Mouse (Mus musculus) stomach, embryonic 15.5 days (tissue): ENCODE measurements at regions not wholly inside any gene's neighbourhood (a gene's known extent, or its start where the extent isn't known, plus 50 kb on each side); places are given as distances from the start of the nearest gene placed in this dataset.

Experiments used
- ATAC-seq: fragments of 200-750 bp; cut with Nextera tagmentation; 2 replicates; pipeline ENCODE4 v1.8.0; 2017; ENCODE audit warnings: low read depth, moderate number of reproducible peaks, moderate TSS enrichment; ENCODE audit not compliant: insufficient read depth, low FRiP score
- H3K27ac ChIP-seq: fragments of 300-500 bp; sonication (generic); 2 replicates; pipeline ENCODE4 v1.5.1; 2015; ENCODE audit warnings: mild to moderate bottlenecking, inconsistent platforms
- H3K27me3 ChIP-seq: fragments of 300-500 bp; sonication (generic); replicated peaks from 2 replicates; pipeline ENCODE4 v1.6.1; 2015; ENCODE audit warnings: inconsistent platforms
- H3K36me3 ChIP-seq: fragments of 300-500 bp; sonication (generic); 2 replicates; pipeline ENCODE4 v1.6.1; 2015; ENCODE audit warnings: inconsistent platforms
- H3K4me1 ChIP-seq: fragments of 300-500 bp; sonication (generic); 2 replicates; pipeline ENCODE4 v1.6.1; 2015; ENCODE audit warnings: inconsistent platforms
- H3K4me2 ChIP-seq: fragments of 300-500 bp; sonication (generic); 2 replicates; pipeline ENCODE4 v1.6.1; 2015; ENCODE audit warnings: mild to moderate bottlenecking, inconsistent platforms
- H3K4me3 ChIP-seq: fragments of 300-500 bp; sonication (generic); replicated peaks from 2 replicates; pipeline ENCODE4 v1.5.1; 2015; ENCODE audit warnings: inconsistent platforms
- H3K9ac ChIP-seq: fragments of 300-500 bp; sonication (generic); 2 replicates; pipeline ENCODE4 v1.6.1; 2015; ENCODE audit warnings: inconsistent platforms
- H3K9me3 ChIP-seq: fragments of 300-500 bp; sonication (generic); 2 replicates; pipeline ENCODE4 v1.6.1; 2016; ENCODE audit warnings: inconsistent platforms
- WGBS: fragments of 180-500 bp; shearing (Covaris S2); methylation state at CpG from one replicate; pipeline ENCODE4 v1.1.7; 2015; 5-methylcytosine and 5-hydroxymethylcytosine counted together

DNA sequence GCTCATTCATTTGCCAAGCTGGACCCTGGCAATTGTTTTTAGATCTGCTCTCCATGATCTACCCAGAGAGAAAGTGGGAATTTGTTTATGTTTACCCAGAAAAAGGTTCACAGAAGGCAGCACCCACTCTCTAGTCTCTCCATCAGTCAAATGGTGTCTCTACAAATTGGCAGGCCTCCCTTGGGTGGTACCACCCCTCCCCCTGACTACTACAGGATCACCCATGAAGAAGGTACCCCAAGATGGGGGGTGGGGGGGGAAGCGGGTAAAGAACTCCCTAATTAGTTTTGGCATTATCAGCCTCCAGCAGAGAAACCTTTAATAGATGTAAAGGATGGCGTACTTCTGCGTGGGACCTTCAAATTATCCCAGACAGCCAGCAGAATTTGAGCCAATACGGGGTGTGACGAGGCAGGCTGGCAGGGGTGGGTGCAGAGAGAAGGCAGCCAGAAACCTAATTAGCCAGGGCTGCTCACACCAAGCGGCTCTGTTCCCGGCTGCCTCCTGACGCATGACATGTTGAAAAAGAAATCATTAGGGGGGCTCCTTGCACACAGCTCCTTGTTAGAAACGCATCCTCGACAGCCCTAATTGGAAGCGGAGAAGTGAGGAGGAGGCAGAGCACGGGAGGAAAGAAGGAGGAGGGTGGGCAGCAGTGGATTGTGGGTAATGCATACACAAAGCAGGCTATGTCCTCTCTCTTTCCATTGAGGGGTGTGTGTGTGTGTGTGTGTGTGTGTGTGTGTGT is 220.7 kb downstream of the Suds3 start:
- no peak for ATAC-seq
- Histone ChIP-seq H3K27me3 (no peaks in the 10 kb centered on the region), H3K36me3 (no peaks in the 10 kb centered on the region), H3K9me3 (no peaks in the 10 kb centered on the region), H3K4me2 (no peak overlapping the region), H3K9ac (no peak overlapping the region), H3K27ac (no peak overlapping the region), H3K4me1 (no peaks in the 10 kb centered on the region), H3K4me3 (no peak overlapping the region)
- 69% methylated on average over 12 of the region's 12 CpGs for WGBS

DNA sequence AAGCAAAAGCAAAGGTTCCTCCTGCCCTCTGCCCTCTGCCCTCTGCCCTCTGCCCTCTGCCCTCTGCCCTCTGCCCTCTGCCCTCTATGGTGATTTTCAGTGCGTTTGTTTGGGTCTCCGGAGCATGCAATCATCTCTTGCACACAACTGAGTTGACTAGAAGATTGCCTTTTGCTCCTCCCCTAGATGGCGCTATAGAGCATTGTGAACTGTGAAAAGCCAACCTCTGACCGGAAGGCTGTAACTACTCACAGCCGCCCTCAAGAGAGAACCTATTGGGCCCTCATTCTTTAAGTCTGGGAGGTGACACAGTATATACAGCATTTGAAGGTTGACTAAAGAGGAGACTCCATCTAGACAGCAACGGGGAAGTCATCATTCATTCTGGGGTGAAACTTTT is 221.3 kb downstream of the Suds3 start:
- no peaks in the 10 kb centered on the region for H3K27me3 ChIP-seq
- 81% methylated on average over 6 of the region's 6 CpGs for WGBS
- ATAC-seq, result no peak

DNA sequence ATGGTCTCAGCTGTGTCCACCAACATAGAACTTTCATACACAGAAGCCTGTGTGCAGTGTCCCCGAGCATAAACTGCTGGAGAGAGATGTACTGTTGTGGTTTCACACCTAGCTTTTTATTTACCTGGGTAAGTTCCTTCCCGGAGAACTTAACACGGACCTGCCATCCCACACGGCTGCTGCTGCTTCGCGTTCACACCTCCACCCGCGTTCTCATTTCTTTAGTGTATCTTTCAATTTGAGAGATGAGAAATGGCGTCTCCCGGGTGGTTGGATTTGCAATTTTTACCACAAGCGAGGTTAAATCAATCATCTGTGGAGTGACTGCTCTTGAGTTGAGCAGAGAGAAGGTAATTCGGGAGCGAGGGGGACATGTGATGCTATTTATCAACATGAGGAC is 223.0 kb downstream of the Suds3 start:
- ATAC-seq, result no peak

More for the DNA sequence above, 221.3 kb downstream of the Suds3 start:
- Histone ChIP-seq H3K9me3 (no peaks in the 10 kb centered on the region), H3K4me3 (no peak overlapping the region), H3K27ac (no peak overlapping the region), H3K4me1 (no peaks in the 10 kb centered on the region), H3K4me2 (no peak overlapping the region), H3K9ac (no peak overlapping the region), H3K36me3 (no peaks in the 10 kb centered on the region)

DNA sequence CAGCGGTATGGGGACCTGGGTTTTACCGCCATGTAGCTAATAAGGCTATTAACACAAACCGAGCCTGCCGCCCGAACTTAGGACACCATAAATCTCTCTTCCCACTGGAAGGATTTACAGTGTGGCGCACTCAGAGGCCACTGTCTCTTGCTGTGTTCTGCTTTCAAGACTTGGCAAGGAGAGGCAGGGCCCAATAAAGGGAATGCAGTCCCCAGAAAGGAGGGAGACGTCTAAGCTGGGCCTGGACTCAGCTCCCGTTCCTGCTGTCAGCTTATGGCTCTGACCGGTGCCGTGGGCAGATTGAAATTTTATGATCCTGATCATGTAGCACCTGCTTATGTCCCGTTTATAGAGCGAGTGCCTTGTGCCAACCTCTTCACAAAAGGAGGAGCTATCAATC is 226.7 kb downstream of the Suds3 start:
- Histone ChIP-seq H3K4me2 (no peak overlapping the region), H3K27ac (no peak overlapping the region), H3K9me3 (no peaks in the 10 kb centered on the region), H3K9ac (no peak overlapping the region), H3K4me3 (no peak overlapping the region), H3K4me1 (no peaks in the 10 kb centered on the region), H3K36me3 (no peaks in the 10 kb centered on the region), H3K27me3 (no peaks in the 10 kb centered on the region)
- ATAC-seq, result no peak
- WGBS, result 66% methylated on average over 12 of the region's 12 CpGs

More for the DNA sequence above, 223.0 kb downstream of the Suds3 start:
- WGBS, result 68% methylated on average over 13 of the region's 13 CpGs
- Histone ChIP-seq H3K4me2 (no peak overlapping the region), H3K36me3 (no peaks in the 10 kb centered on the region), H3K4me1 (no peaks in the 10 kb centered on the region), H3K27ac (no peak overlapping the region), H3K27me3 (no peaks in the 10 kb centered on the region), H3K9me3 (no peaks in the 10 kb centered on the region), H3K4me3 (no peak overlapping the region), H3K9ac (no peak overlapping the region)

DNA sequence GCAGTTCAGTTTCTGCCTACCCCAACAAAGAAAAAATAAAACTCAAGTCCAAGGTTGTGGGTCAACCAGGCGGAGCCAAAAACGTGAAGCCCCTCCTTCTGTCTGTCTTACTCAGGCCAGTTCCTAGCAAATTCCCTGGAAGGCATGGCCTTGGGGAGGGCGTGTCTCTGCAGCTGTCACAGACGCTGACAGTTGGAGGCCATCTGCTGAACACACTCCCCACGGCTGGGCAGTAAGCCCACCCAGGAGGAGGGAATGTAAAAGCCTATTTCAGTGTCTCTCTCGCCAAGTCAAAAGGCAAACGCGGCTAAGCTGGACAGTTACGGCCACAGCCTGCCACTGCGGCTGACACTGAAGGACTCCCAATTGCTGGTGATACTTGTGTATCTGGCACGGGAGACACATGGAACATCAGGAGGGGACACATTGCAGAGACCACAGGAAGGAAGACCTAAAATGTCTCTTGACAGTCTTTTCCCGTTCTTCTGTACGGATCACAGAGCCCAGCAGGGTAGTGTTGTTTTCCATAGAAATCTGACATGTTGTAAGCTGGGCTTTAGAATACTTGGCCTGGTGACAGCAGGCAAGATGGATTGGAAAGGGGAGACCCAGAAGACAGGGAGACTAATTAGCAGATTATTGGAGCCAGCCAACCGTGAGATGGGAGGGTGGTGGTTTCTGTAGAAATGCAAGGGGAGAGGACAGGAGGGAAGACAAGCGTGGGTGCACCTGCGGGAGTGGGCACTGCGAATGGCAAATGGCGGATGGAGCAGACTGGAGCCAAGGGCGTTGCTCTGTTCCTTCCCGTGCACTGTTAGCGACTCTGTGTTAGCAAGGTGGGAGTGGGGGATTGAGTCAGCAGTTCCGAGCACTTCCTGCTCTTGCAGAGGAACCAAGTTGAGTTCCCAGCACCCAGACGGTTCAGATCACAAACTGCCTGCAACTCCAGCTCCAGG is 229.5 kb downstream of the Suds3 start:
- no peak overlapping the region for H3K4me3 ChIP-seq
- H3K36me3 ChIP-seq, result no peaks in the 10 kb centered on the region
- no peak overlapping the region for H3K4me2 ChIP-seq
- H3K9me3 ChIP-seq, result no peaks in the 10 kb centered on the region
- no peak overlapping the region for H3K27ac ChIP-seq
- ATAC-seq, result no peak
- H3K27me3 ChIP-seq, result no peaks in the 10 kb centered on the region
- 60% methylated on average over 23 of the region's 23 CpGs for WGBS
- no peak overlapping the region for H3K9ac ChIP-seq
- H3K4me1 ChIP-seq, result no peaks in the 10 kb centered on the region

DNA sequence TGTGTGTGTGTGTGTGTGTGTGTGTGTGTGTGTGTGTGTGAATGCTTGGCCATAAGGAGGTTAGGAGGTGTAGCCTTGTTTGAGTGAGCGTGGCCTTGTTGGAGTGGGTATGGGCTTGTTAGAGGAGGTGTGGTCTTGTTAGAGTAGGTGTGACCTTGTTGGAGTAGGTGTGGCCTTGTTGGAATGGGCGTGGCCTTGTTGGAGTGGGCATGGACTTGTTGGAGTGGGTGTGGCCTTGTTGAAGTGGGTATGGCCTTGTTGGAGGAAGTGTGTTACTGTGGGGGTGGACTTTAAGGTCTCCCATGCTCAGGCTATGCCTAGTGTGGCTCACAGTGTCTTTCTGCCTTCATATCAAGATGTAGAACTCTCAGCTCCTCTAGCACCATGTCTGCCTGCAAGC is 236.2 kb downstream of the Suds3 start:
- 88% methylated on average over 2 of the region's 2 CpGs for WGBS
- no peak overlapping the region for H3K9ac ChIP-seq
- H3K36me3 ChIP-seq, result no peaks in the 10 kb centered on the region
- no peaks in the 10 kb centered on the region for H3K4me1 ChIP-seq
- H3K4me2 ChIP-seq, result no peak overlapping the region
- ATAC-seq, result no peak
- H3K27me3 ChIP-seq, result no peaks in the 10 kb centered on the region
- H3K9me3 ChIP-seq, result no peaks in the 10 kb centered on the region
- H3K4me3 ChIP-seq, result no peak overlapping the region
- no peak overlapping the region for H3K27ac ChIP-seq

DNA sequence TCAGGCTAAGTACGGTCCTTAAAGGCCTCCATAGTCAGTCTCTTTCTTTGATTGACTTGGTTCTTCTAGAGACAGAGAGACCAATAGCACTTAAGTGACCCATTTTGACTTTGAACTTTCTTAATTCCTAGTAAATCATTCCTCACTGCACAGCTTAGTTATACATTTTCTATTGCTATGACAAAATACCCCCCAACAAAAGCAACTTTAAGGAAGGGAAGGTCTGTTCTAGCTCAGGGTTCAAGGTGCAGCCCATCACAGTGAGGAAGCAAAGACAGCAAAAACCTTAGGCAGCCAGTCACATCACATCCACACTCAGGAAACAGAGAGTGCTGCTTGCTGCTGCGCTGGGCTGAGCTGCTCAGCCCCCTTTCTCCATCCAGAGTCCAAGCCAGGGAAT is 241.0 kb downstream of the Suds3 start:
- H3K36me3 ChIP-seq, result no peaks in the 10 kb centered on the region
- no peak overlapping the region for H3K27ac ChIP-seq
- no peaks in the 10 kb centered on the region for H3K9me3 ChIP-seq
- H3K27me3 ChIP-seq, result no peaks in the 10 kb centered on the region
- no peak overlapping the region for H3K4me2 ChIP-seq
- no peaks in the 10 kb centered on the region for H3K4me1 ChIP-seq
- ATAC-seq, result no peak
- WGBS, result 90% methylated on average over 2 of the region's 2 CpGs
- no peak overlapping the region for H3K4me3 ChIP-seq
- H3K9ac ChIP-seq, result no peak overlapping the region

DNA sequence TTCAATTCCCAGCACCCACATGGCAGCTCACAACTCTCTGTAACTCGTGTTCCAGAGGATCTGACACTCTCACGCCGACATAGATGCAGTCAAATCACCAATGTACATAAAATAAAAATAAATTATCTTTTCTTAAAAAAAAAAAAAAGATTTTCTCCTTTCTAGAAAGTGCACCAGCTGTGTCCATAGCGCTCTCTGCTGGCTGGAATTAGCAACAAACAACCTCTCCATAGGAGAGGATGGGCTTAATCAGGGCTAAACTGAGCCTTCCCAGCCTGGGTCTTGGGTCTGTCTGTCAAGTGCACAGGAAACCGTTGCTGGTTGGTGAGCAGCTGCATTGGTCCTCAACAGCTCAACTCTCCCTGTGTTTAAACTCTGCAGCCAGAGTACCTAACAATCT is 247.8 kb downstream of the Suds3 start:
- no peak overlapping the region for H3K4me2 ChIP-seq
- no peaks in the 10 kb centered on the region for H3K9me3 ChIP-seq
- no peak overlapping the region for H3K9ac ChIP-seq
- H3K36me3 ChIP-seq, result no peaks in the 10 kb centered on the region
- H3K27ac ChIP-seq, result no peak overlapping the region
- no peak for ATAC-seq
- no peak overlapping the region for H3K4me3 ChIP-seq
- 75% methylated on average over 5 of the region's 5 CpGs for WGBS
- H3K27me3 ChIP-seq, result no peaks in the 10 kb centered on the region
- no peaks in the 10 kb centered on the region for H3K4me1 ChIP-seq

DNA sequence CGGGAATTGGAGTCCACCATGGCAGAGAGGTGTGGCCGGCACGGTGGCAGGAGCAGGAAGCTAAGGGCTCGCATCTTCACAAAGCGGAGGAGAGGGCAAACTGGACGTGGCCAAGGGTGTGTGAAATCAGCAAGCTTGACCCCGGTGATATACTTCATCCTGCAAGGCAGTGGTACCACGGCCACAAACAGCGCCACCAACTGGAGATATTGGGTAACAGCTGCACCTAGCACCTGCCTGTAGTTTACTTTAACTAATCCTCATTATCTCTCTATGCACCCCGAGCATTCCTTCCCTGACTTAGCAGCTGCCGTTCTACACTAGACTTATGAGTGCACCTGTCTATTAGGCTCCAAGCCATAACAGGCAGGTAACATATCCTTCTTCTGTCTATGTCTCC is 251.6 kb downstream of the Suds3 start:
- no peaks in the 10 kb centered on the region for H3K4me1 ChIP-seq
- no peak for ATAC-seq
- no peaks in the 10 kb centered on the region for H3K27me3 ChIP-seq
- H3K4me2 ChIP-seq, result no peak overlapping the region
- 81% methylated on average over 11 of the region's 11 CpGs for WGBS
- H3K27ac ChIP-seq, result no peak overlapping the region
- H3K9me3 ChIP-seq, result no peaks in the 10 kb centered on the region
- no peak overlapping the region for H3K4me3 ChIP-seq
- H3K36me3 ChIP-seq, result no peaks in the 10 kb centered on the region
- H3K9ac ChIP-seq, result no peak overlapping the region

DNA sequence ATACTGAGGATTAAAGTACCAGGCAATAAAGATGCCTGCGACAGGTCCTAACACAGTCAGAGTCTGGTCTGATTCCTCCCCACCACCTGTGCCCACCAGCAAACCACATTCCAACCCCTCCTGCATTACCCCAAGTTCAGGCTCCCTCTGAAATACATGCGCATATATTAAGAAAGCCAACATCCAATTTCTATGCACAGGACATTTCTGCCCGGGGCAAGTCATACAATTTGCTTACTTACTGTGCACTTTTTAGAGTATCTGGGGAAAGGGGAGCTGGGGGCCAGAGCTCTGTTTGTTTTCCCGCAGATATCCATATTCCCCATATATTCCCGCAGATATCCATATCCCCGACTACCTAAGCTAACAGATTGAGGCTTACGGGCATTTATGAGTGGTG is 261.1 kb upstream of the Srrm4 start:
- 86% methylated on average over 7 of the region's 7 CpGs for whole genome bisulfite sequencing
- H3K27ac ChIP-seq, result no peak overlapping the region
- no peak overlapping the region for H3K4me3 ChIP-seq
- H3K9ac ChIP-seq, result no peak overlapping the region
- H3K27me3 ChIP-seq, result no peaks in the 10 kb centered on the region
- no peaks in the 10 kb centered on the region for H3K4me1 ChIP-seq
- no peak overlapping the region for H3K4me2 ChIP-seq
- H3K36me3 ChIP-seq, result no peaks in the 10 kb centered on the region
- no peaks in the 10 kb centered on the region for H3K9me3 ChIP-seq
- no peak for ATAC-seq

DNA sequence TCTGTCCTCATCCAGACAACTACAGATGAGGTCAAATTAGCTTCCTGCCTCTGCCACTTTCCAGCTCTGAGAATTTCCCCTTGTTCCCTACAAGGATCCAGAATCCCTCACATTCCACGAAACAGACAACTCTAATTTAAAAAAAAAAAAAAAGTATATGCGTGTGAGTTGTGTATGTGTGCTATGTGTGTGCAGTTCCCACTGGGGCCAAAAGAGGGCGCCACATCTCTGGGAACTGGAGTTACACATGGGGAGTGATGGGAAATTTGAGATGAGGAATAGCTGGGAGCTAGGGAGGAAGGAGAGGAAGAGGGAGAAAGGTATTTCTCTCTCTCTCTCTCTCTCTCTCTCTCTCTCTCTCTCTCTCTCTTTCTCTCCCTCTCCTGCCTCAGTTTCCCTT is 240.3 kb upstream of the Srrm4 start:
- Histone ChIP-seq H3K4me2 (no peak overlapping the region), H3K9ac (no peak overlapping the region), H3K27me3 (no peaks in the 10 kb centered on the region), H3K9me3 (no peaks in the 10 kb centered on the region), H3K4me1 (no peaks in the 10 kb centered on the region), H3K4me3 (no peak overlapping the region), H3K27ac (no peak overlapping the region), H3K36me3 (no peaks in the 10 kb centered on the region)
- 72% methylated on average over 3 of the region's 3 CpGs for WGBS
- no peak for ATAC-seq

DNA sequence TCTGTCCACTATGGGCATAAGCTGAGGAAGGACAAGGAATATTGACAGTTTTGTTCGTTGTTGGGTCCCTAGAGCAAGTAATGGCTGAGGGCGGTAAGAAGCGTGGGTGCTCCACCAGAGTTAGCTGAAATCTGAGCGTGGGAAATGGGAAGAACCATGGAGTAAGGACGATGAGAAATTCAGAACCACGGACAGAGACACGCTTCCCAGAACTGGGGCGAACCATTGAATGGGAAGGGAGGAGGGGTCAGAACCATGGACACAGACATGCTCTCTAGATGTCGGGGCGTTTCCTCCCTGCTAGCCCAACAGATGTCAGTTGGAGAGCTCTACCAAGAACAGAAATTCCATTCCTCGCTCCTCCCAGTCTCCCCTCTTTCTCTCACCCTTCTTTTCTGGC is 238.2 kb upstream of the Srrm4 start:
- Histone ChIP-seq H3K4me3 (no peak overlapping the region), H3K27ac (no peak overlapping the region), H3K4me2 (no peak overlapping the region), H3K27me3 (no peaks in the 10 kb centered on the region), H3K9ac (no peak overlapping the region), H3K4me1 (no peaks in the 10 kb centered on the region), H3K36me3 (no peaks in the 10 kb centered on the region), H3K9me3 (no peaks in the 10 kb centered on the region)
- peak; percentile 43; the same call in 1 of the 2 replicates for ATAC-seq
- WGBS, result 9% methylated on average over 11 of the region's 11 CpGs
